Comparison of ENCODE assay signal across 29 mouse cellular contexts in the genomic region with DNA sequence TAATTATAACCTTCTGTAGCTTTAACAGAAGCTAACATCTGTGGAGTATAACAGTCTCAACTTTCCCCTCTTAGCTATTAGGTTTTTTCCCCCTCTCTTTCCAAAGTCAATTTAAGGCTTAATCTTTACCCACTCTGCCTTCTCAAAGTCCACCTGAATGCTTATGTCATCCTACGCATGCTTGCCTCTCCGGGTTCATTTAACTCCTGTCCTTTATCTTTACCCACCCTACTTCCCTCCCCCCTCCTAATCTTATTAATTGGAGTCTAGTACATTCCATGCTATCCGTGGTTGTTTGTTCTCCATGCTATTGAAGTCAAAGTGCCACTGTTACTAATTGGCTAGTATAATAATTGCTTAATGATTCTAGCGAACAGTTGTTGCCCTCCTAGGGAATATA. TPM values are rescaled to one million over a fixed set of nuclear protein-coding genes. Genes with fewer than 3 reads are reported as not detected.
DNase-seq lines count a peak whose midpoint lies in the region; ATAC-seq and TF ChIP-seq lines count a peak whose summit lies in the region.
"Had no signal": no experiment of that assay in that cellular context is flagged by ENCODE, and none has a peak within 500 bp of the region (broad histone marks: within the 10 kb centered on the region; RNA-seq: fewer than 3 reads in every experiment).

No protein-coding gene starts in this region.

- H3K9ac ChIP-seq in forebrain, embryonic 11.5 days (ENCODE audit: low read length), result no peak overlapping the region
- no peak overlapping the region for H3K9ac ChIP-seq in forebrain, embryonic 16.5 days (replicated peaks; ENCODE audit: low read depth, low read length)
- H3K9ac ChIP-seq in liver, adult 2 months (ENCODE audit: low read depth, low read length), result no peak overlapping the region
- no peak overlapping the region for H3K9ac ChIP-seq in liver, embryonic 12.5 days
- H3K9ac ChIP-seq in kidney, embryonic 15.5 days, result no peak overlapping the region
- no peak overlapping the region for H3K9ac ChIP-seq in liver, postnatal 0 days (replicated peaks)
- H3K9ac ChIP-seq in lung, postnatal 0 days (replicated peaks; ENCODE audit: low read depth), result no peak overlapping the region
- H3K9ac ChIP-seq: embryonic facial prominence, embryonic 13.5 days; heart, embryonic 12.5 days; liver, embryonic 14.5 days; neural tube, embryonic 15.5 days had no signal

- no peaks in the 10 kb centered on the region; the same call in 1 of the 2 replicates for H3K79me2 ChIP-seq in liver, adult 2 months (ENCODE audit: control insufficient read depth, insufficient read depth, low read length)

- H3K27ac ChIP-seq in forebrain, embryonic 11.5 days (ENCODE audit: low read depth, low read length), result no peak overlapping the region
- H3K27ac ChIP-seq in forebrain, embryonic 16.5 days (ENCODE audit: low read length), result no peak overlapping the region
- H3K27ac ChIP-seq in liver, adult 2 months (replicated peaks; ENCODE audit: insufficient read depth, low read depth, low read length), result peak overlapping the region; percentile 85
- no peak overlapping the region for H3K27ac ChIP-seq in liver, embryonic 12.5 days
- H3K27ac ChIP-seq in kidney, embryonic 15.5 days, result peak overlapping the region; percentile 56; the same call in 1 of the 2 replicates
- peak overlapping the region; percentile 71 for H3K27ac ChIP-seq in liver, postnatal 0 days (ENCODE audit: low read depth)
- no peak overlapping the region for H3K27ac ChIP-seq in lung, postnatal 0 days (ENCODE audit: low read length)
- H3K27ac ChIP-seq: embryonic facial prominence, embryonic 13.5 days; hindbrain, postnatal 0 days; limb, embryonic 10.5 days; liver, embryonic 14.5 days; midbrain, embryonic 10.5 days; neural tube, embryonic 15.5 days had no signal

- TF ChIP-seq EP300 in liver, postnatal 0 days (IDR thresholded peaks at IDR 0.05; ENCODE audit: low read depth), result peak; percentile 72; the same call in 1 of the 2 replicates
- TF ChIP-seq EP300 in lung, postnatal 0 days (IDR thresholded peaks at IDR 0.05), result no peak

- peaks cover 3% of the 10 kb centered on the region; the same call in 1 of the 2 replicates for H3K4me1 ChIP-seq in forebrain, embryonic 11.5 days (replicated peaks; ENCODE audit: control insufficient read depth, insufficient read depth, low read length)
- H3K4me1 ChIP-seq in forebrain, embryonic 16.5 days (replicated peaks; ENCODE audit: control insufficient read depth, insufficient read depth, low read length), result peaks cover 6% of the 10 kb centered on the region
- H3K4me1 ChIP-seq in liver, adult 2 months (ENCODE audit: control insufficient read depth, insufficient read depth, low read length), result peaks cover 17% of the 10 kb centered on the region
- H3K4me1 ChIP-seq in liver, embryonic 12.5 days, result peaks cover 9% of the 10 kb centered on the region
- H3K4me1 ChIP-seq in kidney, embryonic 15.5 days, result peaks cover 6% of the 10 kb centered on the region; the same call in 1 of the 2 replicates
- peaks cover 3% of the 10 kb centered on the region; the same call in 1 of the 2 replicates for H3K4me1 ChIP-seq in liver, postnatal 0 days (ENCODE audit: insufficient read depth)
- H3K4me1 ChIP-seq in lung, postnatal 0 days (ENCODE audit: insufficient read depth, low read depth, low read length), result no peaks in the 10 kb centered on the region

- no peak for TF ChIP-seq CTCF in liver, adult 2 months (IDR thresholded peaks at IDR 0.05; ENCODE audit: low read depth, low read length)
- TF ChIP-seq CTCF in liver, postnatal 0 days (IDR thresholded peaks at IDR 0.05; ENCODE audit: low read depth), result no peak
- TF ChIP-seq CTCF in lung, postnatal 0 days (IDR thresholded peaks at IDR 0.05), result no peak

- H3K4me3 ChIP-seq in forebrain, embryonic 11.5 days (ENCODE audit: low read depth, low read length), result no peak overlapping the region
- no peak overlapping the region for H3K4me3 ChIP-seq in forebrain, embryonic 16.5 days (replicated peaks; ENCODE audit: low read length)
- no peak overlapping the region for H3K4me3 ChIP-seq in liver, adult 2 months (ENCODE audit: insufficient read depth, low read depth, low read length)
- H3K4me3 ChIP-seq in liver, embryonic 12.5 days, result no peak overlapping the region
- no peak overlapping the region for H3K4me3 ChIP-seq in kidney, embryonic 15.5 days (replicated peaks)
- H3K4me3 ChIP-seq in liver, postnatal 0 days (ENCODE audit: low read depth, low read length), result no peak overlapping the region
- no peak overlapping the region for H3K4me3 ChIP-seq in lung, postnatal 0 days (ENCODE audit: low read depth, low read length)
- H3K4me3 ChIP-seq: embryonic facial prominence, embryonic 13.5 days; erythroblast, embryonic 14.5 days; heart, embryonic 12.5 days; limb, embryonic 10.5 days; midbrain, embryonic 10.5 days; myocyte; neural tube, embryonic 15.5 days had no signal

- TF ChIP-seq POLR2A in liver, adult 2 months (IDR thresholded peaks at IDR 0.05; ENCODE audit: extremely low read depth, insufficient read depth, low read length), result no peak

- H3K27me3 ChIP-seq in forebrain, embryonic 11.5 days (ENCODE audit: control insufficient read depth, insufficient read depth, low read length), result no peaks in the 10 kb centered on the region
- H3K27me3 ChIP-seq in forebrain, embryonic 16.5 days (replicated peaks; ENCODE audit: control insufficient read depth, insufficient read depth, low read length), result no peaks in the 10 kb centered on the region
- H3K27me3 ChIP-seq in liver, adult 2 months (ENCODE audit: control insufficient read depth, insufficient read depth, low read length), result no peaks in the 10 kb centered on the region
- H3K27me3 ChIP-seq in liver, embryonic 12.5 days (replicated peaks), result no peaks in the 10 kb centered on the region
- H3K27me3 ChIP-seq in kidney, embryonic 15.5 days, result no peaks in the 10 kb centered on the region
- no peaks in the 10 kb centered on the region for H3K27me3 ChIP-seq in liver, postnatal 0 days (ENCODE audit: insufficient read depth, low read length)
- H3K27me3 ChIP-seq in lung, postnatal 0 days (replicated peaks; ENCODE audit: insufficient read depth, low read length), result no peaks in the 10 kb centered on the region
- H3K27me3 ChIP-seq: embryonic facial prominence, embryonic 13.5 days; heart, embryonic 12.5 days; neural tube, embryonic 15.5 days had no signal

- no peak for DNase-seq in forebrain, embryonic 11.5 days (ENCODE audit: low spot score)
- DNase-seq in liver, adult 2 months (ENCODE audit: extremely low read depth, low read depth, low spot score), result peak; percentile 93
- DNase-seq in liver, postnatal 0 days, result no peak
- no peak for DNase-seq in lung, postnatal 0 days (ENCODE audit: low spot score)
- no peak for DNase-seq in adrenal gland, adult 8-10 months
- DNase-seq: adrenal gland, postnatal 14 days; cerebellum, adult 8-10 months; cerebellum, postnatal 36 days; embryo, embryonic 11 days; gastrocnemius, postnatal 14 days; heart, adult 18-20 months; heart, postnatal 14 days; layer of hippocampus, adult 9-11 months; lung, postnatal 10 days; right cerebral cortex, postnatal 14 days had no signal

- no peaks in the 10 kb centered on the region for H3K9me3 ChIP-seq in forebrain, embryonic 11.5 days (ENCODE audit: control insufficient read depth, low read length)
- no peaks in the 10 kb centered on the region for H3K9me3 ChIP-seq in forebrain, embryonic 16.5 days (ENCODE audit: control insufficient read depth, low read length)
- H3K9me3 ChIP-seq in liver, embryonic 12.5 days (replicated peaks), result no peaks in the 10 kb centered on the region
- no peaks in the 10 kb centered on the region for H3K9me3 ChIP-seq in kidney, embryonic 15.5 days (replicated peaks)
- H3K9me3 ChIP-seq in liver, postnatal 0 days (ENCODE audit: low read length), result no peaks in the 10 kb centered on the region
- no peaks in the 10 kb centered on the region for H3K9me3 ChIP-seq in lung, postnatal 0 days (ENCODE audit: low read length)
- H3K9me3 ChIP-seq: embryonic facial prominence, embryonic 13.5 days; heart, embryonic 12.5 days; limb, embryonic 10.5 days; midbrain, embryonic 10.5 days; neural tube, embryonic 15.5 days had no signal

- 25% methylated on average over 4 of the region's 4 CpGs for WGBS in forebrain, embryonic 11.5 days
- WGBS in forebrain, embryonic 16.5 days, result 9% methylated on average over 4 of the region's 4 CpGs
- 15% methylated on average over 4 of the region's 4 CpGs for WGBS in liver, adult 2 months
- WGBS in liver, embryonic 12.5 days (ENCODE audit: insufficient replicate concordance), result 53% methylated on average over 4 of the region's 4 CpGs
- WGBS in kidney, embryonic 15.5 days, result 61% methylated on average over 4 of the region's 4 CpGs
- 40% methylated on average over 4 of the region's 4 CpGs for whole genome bisulfite sequencing in liver, postnatal 0 days (ENCODE audit: insufficient replicate concordance)
- 57% methylated on average over 4 of the region's 4 CpGs for WGBS in lung, postnatal 0 days

- 0 out of 2 replicates have a peak, but pooled peaks have one; percentile 6 for ATAC-seq in forebrain, embryonic 11.5 days (replicated peaks; ENCODE audit: low FRiP score)
- ATAC-seq in forebrain, embryonic 16.5 days, result no peak
- no peak for ATAC-seq in liver, embryonic 12.5 days
- ATAC-seq in kidney, embryonic 15.5 days (replicated peaks; ENCODE audit: low FRiP score), result peak; percentile 52
- peak; percentile 69 for ATAC-seq in liver, postnatal 0 days
- no peak for ATAC-seq in lung, postnatal 0 days
- ATAC-seq: forebrain, embryonic 14.5 days; hindbrain, postnatal 0 days; midbrain, embryonic 16.5 days had no signal

- H3K36me3 ChIP-seq in forebrain, embryonic 11.5 days (ENCODE audit: control insufficient read depth, insufficient read depth, low read length), result no peaks in the 10 kb centered on the region
- no peaks in the 10 kb centered on the region for H3K36me3 ChIP-seq in forebrain, embryonic 16.5 days (ENCODE audit: control insufficient read depth, insufficient read depth)
- peaks cover 6% of the 10 kb centered on the region; the same call in 1 of the 2 replicates for H3K36me3 ChIP-seq in liver, adult 2 months (ENCODE audit: control insufficient read depth, insufficient read depth, low read length)
- H3K36me3 ChIP-seq in liver, embryonic 12.5 days, result no peaks in the 10 kb centered on the region
- no peaks in the 10 kb centered on the region for H3K36me3 ChIP-seq in kidney, embryonic 15.5 days
- H3K36me3 ChIP-seq in liver, postnatal 0 days (replicated peaks; ENCODE audit: insufficient read depth, low read length), result no peaks in the 10 kb centered on the region
- no peaks in the 10 kb centered on the region for H3K36me3 ChIP-seq in lung, postnatal 0 days (ENCODE audit: insufficient read depth, low read length)
- H3K36me3 ChIP-seq: embryonic facial prominence, embryonic 13.5 days; heart, embryonic 12.5 days; limb, embryonic 10.5 days; neural tube, embryonic 15.5 days had no signal

- H3K4me2 ChIP-seq in forebrain, embryonic 11.5 days (ENCODE audit: low read depth, low read length, severe bottlenecking), result no peak overlapping the region
- H3K4me2 ChIP-seq in forebrain, embryonic 16.5 days (ENCODE audit: low read length), result no peak overlapping the region
- H3K4me2 ChIP-seq in liver, embryonic 12.5 days, result no peak overlapping the region
- no peak overlapping the region for H3K4me2 ChIP-seq in kidney, embryonic 15.5 days
- H3K4me2 ChIP-seq in liver, postnatal 0 days (ENCODE audit: low read depth, low read length), result no peak overlapping the region
- H3K4me2 ChIP-seq in lung, postnatal 0 days (replicated peaks; ENCODE audit: low read depth, low read length), result no peak overlapping the region
- H3K4me2 ChIP-seq: embryonic facial prominence, embryonic 13.5 days; heart, embryonic 12.5 days; neural tube, embryonic 15.5 days had no signal

RNA-seq across cellular contexts. Expression of gene Acat3, which starts 4.7 kb away (rescaled TPM):
- polyA plus RNA-seq in forebrain, embryonic 11.5 days (2014; fragmentation: Nextera tagmentation; extraction: Ambion mirVana), result 0.87 and 1.3 TPM in 2 replicates
- 1.0 and 1.1 TPM in 2 replicates for polyA plus RNA-seq in forebrain, embryonic 16.5 days (2015; fragmentation: Nextera tagmentation; extraction: Ambion mirVana)
- 255 and 271 TPM in 2 replicates for total RNA-seq in liver, adult 2 months (2014; rRNA removed)
- polyA plus RNA-seq in liver, adult 2 months (2012; rRNA removed), result 178 and 179 TPM in 2 replicates
- polyA plus RNA-seq in liver, embryonic 12.5 days (2016; fragmentation: Nextera tagmentation; extraction: Ambion mirVana), result 1.2 and 1.4 TPM in 2 replicates
- polyA plus RNA-seq in kidney, embryonic 15.5 days (2015; fragmentation: Nextera tagmentation; extraction: Ambion mirVana), result 2.2 and 3.4 TPM in 2 replicates
- polyA plus RNA-seq in liver, postnatal 0 days (2015; fragmentation: Nextera tagmentation; extraction: Ambion mirVana), result 38.4 and 38.8 TPM in 2 replicates
- 0.21 and 0.39 TPM in 2 replicates for polyA plus RNA-seq in lung, postnatal 0 days (2015; fragmentation: Nextera tagmentation; extraction: Ambion mirVana)
- total RNA-seq in adrenal gland, adult 8-10 months (2022), result 1 to 10 TPM in 3 of 4 experiments, under 1 TPM in 1; 0.99 to 2.2 (median 1.4) TPM
- total RNA-seq: gastrocnemius, postnatal 14 days; heart, adult 18-20 months had no signal

RNA-seq across cellular contexts. Expression of gene Mrpl18, which starts 19.6 kb away (rescaled TPM):
- 172 and 187 TPM in 2 replicates for polyA plus RNA-seq in forebrain, embryonic 11.5 days (2014; fragmentation: Nextera tagmentation; extraction: Ambion mirVana)
- polyA plus RNA-seq in forebrain, embryonic 16.5 days (2015; fragmentation: Nextera tagmentation; extraction: Ambion mirVana), result 122 and 126 TPM in 2 replicates
- 43.6 and 54.6 TPM in 2 replicates for total RNA-seq in liver, adult 2 months (2014; rRNA removed)
- polyA plus RNA-seq in liver, adult 2 months (2012; rRNA removed), result 27.9 and 41.2 TPM in 2 replicates
- 189 and 194 TPM in 2 replicates for polyA plus RNA-seq in liver, embryonic 12.5 days (2016; fragmentation: Nextera tagmentation; extraction: Ambion mirVana)
- 162 and 182 TPM in 2 replicates for polyA plus RNA-seq in kidney, embryonic 15.5 days (2015; fragmentation: Nextera tagmentation; extraction: Ambion mirVana)
- 72.2 and 81.0 TPM in 2 replicates for polyA plus RNA-seq in liver, postnatal 0 days (2015; fragmentation: Nextera tagmentation; extraction: Ambion mirVana)
- polyA plus RNA-seq in lung, postnatal 0 days (2015; fragmentation: Nextera tagmentation; extraction: Ambion mirVana), result 70.2 and 72.9 TPM in 2 replicates
- total RNA-seq in adrenal gland, adult 8-10 months (2022), result 10 to 100 TPM; 58.6 to 69.0 (median 62.7) TPM

RNA-seq across cellular contexts. Expression of gene Tcp1, which starts 20.2 kb away (rescaled TPM):
- 497 and 535 TPM in 2 replicates for polyA plus RNA-seq in forebrain, embryonic 11.5 days (2014; fragmentation: Nextera tagmentation; extraction: Ambion mirVana)
- 410 and 457 TPM in 2 replicates for polyA plus RNA-seq in forebrain, embryonic 16.5 days (2015; fragmentation: Nextera tagmentation; extraction: Ambion mirVana)
- 134 and 136 TPM in 2 replicates for total RNA-seq in liver, adult 2 months (2014; rRNA removed)
- polyA plus RNA-seq in liver, adult 2 months (2012; rRNA removed), result 39.9 and 50.2 TPM in 2 replicates
- polyA plus RNA-seq in liver, embryonic 12.5 days (2016; fragmentation: Nextera tagmentation; extraction: Ambion mirVana), result 404 and 413 TPM in 2 replicates
- 424 and 439 TPM in 2 replicates for polyA plus RNA-seq in kidney, embryonic 15.5 days (2015; fragmentation: Nextera tagmentation; extraction: Ambion mirVana)
- polyA plus RNA-seq in liver, postnatal 0 days (2015; fragmentation: Nextera tagmentation; extraction: Ambion mirVana), result 136 TPM in 2 replicates
- polyA plus RNA-seq in lung, postnatal 0 days (2015; fragmentation: Nextera tagmentation; extraction: Ambion mirVana), result 155 and 174 TPM in 2 replicates
- 100 to 1,000 TPM; 172 to 223 (median 192) TPM for total RNA-seq in adrenal gland, adult 8-10 months (2022)

RNA-seq across cellular contexts. Expression of gene Acat2, which starts 24.8 kb away (rescaled TPM):
- polyA plus RNA-seq in forebrain, embryonic 11.5 days (2014; fragmentation: Nextera tagmentation; extraction: Ambion mirVana), result 324 and 345 TPM in 2 replicates
- polyA plus RNA-seq in forebrain, embryonic 16.5 days (2015; fragmentation: Nextera tagmentation; extraction: Ambion mirVana), result 336 and 338 TPM in 2 replicates
- total RNA-seq in liver, adult 2 months (2014; rRNA removed), result 75.1 and 75.7 TPM in 2 replicates
- 44.6 and 45.9 TPM in 2 replicates for polyA plus RNA-seq in liver, adult 2 months (2012; rRNA removed)
- 99.2 and 103 TPM in 2 replicates for polyA plus RNA-seq in liver, embryonic 12.5 days (2016; fragmentation: Nextera tagmentation; extraction: Ambion mirVana)
- 136 and 145 TPM in 2 replicates for polyA plus RNA-seq in kidney, embryonic 15.5 days (2015; fragmentation: Nextera tagmentation; extraction: Ambion mirVana)
- polyA plus RNA-seq in liver, postnatal 0 days (2015; fragmentation: Nextera tagmentation; extraction: Ambion mirVana), result 36.4 and 39.1 TPM in 2 replicates
- 42.8 and 46.0 TPM in 2 replicates for polyA plus RNA-seq in lung, postnatal 0 days (2015; fragmentation: Nextera tagmentation; extraction: Ambion mirVana)
- total RNA-seq in adrenal gland, adult 8-10 months (2022), result 10 to 100 TPM; 70.0 to 86.0 (median 80.9) TPM

RNA-seq across cellular contexts. Expression of gene Pnldc1, which starts 25.7 kb away (rescaled TPM):
- polyA plus RNA-seq in forebrain, embryonic 11.5 days (2014; fragmentation: Nextera tagmentation; extraction: Ambion mirVana), result 1.8 and 2.3 TPM in 2 replicates
- polyA plus RNA-seq in forebrain, embryonic 16.5 days (2015; fragmentation: Nextera tagmentation; extraction: Ambion mirVana), result 2.2 and 2.3 TPM in 2 replicates
- total RNA-seq in liver, adult 2 months (2014; rRNA removed), result 0.27 and 1.3 TPM in 2 replicates
- polyA plus RNA-seq in liver, adult 2 months (2012; rRNA removed), result 1.1 and 1.5 TPM in 2 replicates
- 0.72 and 1.5 TPM in 2 replicates for polyA plus RNA-seq in liver, embryonic 12.5 days (2016; fragmentation: Nextera tagmentation; extraction: Ambion mirVana)
- polyA plus RNA-seq in kidney, embryonic 15.5 days (2015; fragmentation: Nextera tagmentation; extraction: Ambion mirVana), result 1.5 and 2.5 TPM in 2 replicates
- polyA plus RNA-seq in liver, postnatal 0 days (2015; fragmentation: Nextera tagmentation; extraction: Ambion mirVana), result 0.47 and 0.95 TPM in 2 replicates
- 0.51 and 0.75 TPM in 2 replicates for polyA plus RNA-seq in lung, postnatal 0 days (2015; fragmentation: Nextera tagmentation; extraction: Ambion mirVana)
- 1 to 10 TPM; 3.0 to 4.1 (median 3.5) TPM for total RNA-seq in adrenal gland, adult 8-10 months (2022)

Comparison
In these comparisons a context has a peak if more than half of its experiments do, and no peak if none do; other contexts are left out.
1. ATAC-seq: peak in forebrain, embryonic 11.5 days (single experiment), kidney, embryonic 15.5 days (single experiment) and liver, postnatal 0 days (single experiment); none in forebrain, embryonic 16.5 days (single experiment), liver, embryonic 12.5 days (single experiment) and lung, postnatal 0 days (single experiment).
2. H3K27ac ChIP-seq: peak in liver, adult 2 months (single experiment), kidney, embryonic 15.5 days (single experiment) and liver, postnatal 0 days (single experiment); none in forebrain, embryonic 11.5 days (single experiment), forebrain, embryonic 16.5 days (single experiment), liver, embryonic 12.5 days (single experiment) and lung, postnatal 0 days (single experiment).